Mouse (Mus musculus) embryonic fibroblast, embryonic 13.5 days (primary cell): ENCODE data around the gene Kifc5b.

Experiments used
- CTCF ChIP-seq: IDR thresholded peaks from 2 replicates; pipeline ENCODE4 v1.5.1; 2011; ENCODE audit warnings: mild to moderate bottlenecking, control low read depth, low read length, moderate library complexity, borderline replicate concordance; ENCODE audit not compliant: insufficient read depth
- POLR2A ChIP-seq: IDR thresholded peaks from 2 replicates; pipeline ENCODE4 v1.6.1; 2011; ENCODE audit warnings: low read depth, mild to moderate bottlenecking, control low read depth, low read length, moderate library complexity

DNA sequence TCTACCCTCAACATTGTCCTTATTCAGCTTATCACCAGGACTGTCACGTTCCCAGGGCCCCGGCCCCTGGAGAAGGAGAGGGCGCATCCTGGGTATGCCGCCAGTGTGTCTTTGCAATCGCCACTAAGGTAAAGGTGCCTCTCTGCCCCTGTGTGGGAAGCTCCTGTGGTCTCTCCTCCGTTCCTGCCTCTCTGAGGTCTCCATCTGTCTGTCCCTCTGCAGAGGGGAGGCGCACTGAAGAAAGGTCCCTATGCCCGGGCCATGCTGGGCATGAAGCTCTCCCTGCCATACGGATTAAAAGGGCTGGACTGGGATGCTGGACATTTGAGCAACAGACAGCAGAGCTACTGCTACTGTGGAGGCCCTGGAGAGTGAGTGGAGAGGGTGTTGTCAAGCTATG is 18.1 kb downstream of the Kifc5b start:
- TF ChIP-seq POLR2A (no peak), CTCF (no peak)
